Mouse (Mus musculus) liver (tissue): ENCODE measurements at regions not wholly inside any gene's neighbourhood (a gene's known extent, or its start where the extent isn't known, plus 50 kb on each side); places are given as distances from the start of the nearest gene placed in this dataset.

ENCODE experiments used
- DNase-seq: peaks from one replicate; pipeline ENCODE4 v3.0.0-alpha.2; 2020; ENCODE audit warnings: mixed read lengths

GRCm38 (mm10) chr11:18399561-18399960 is 445.9 kb upstream of the Etaa1 start:
- DNase-seq = no peak

GRCm38 (mm10) chr11:18396397-18396796 is 442.7 kb upstream of the Etaa1 start:
- no peak for DNase-seq

DNA sequence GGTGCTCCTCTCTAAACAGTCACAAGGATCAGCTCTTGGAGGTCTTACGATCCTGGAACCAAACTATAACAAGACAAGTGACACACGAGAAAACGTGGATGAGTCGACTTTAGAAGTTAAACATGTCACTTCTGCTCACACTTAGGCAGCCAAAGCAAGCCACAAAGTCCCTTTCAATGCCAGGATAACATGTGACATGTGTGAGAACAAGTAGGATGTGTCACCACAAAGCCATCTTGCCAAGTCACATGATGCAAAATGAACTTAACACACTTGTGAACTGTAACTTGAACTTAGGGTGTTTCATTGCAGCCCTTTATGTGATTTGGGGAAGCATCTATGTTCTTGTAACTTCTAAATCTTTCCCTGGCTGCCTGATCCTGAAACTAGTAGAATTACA is 442.0 kb upstream of the Etaa1 start:
- DNase-seq = no peak

GRCm38 (mm10) chr11:18372813-18373332 is 419.2 kb upstream of the Etaa1 start:
- no peak for DNase-seq

GRCm38 (mm10) chr11:18371304-18371703 is 417.6 kb upstream of the Etaa1 start:
- DNase-seq = no peak

GRCm38 (mm10) chr11:18370861-18371260 is 417.2 kb upstream of the Etaa1 start:
- no peak for DNase-seq

DNA sequence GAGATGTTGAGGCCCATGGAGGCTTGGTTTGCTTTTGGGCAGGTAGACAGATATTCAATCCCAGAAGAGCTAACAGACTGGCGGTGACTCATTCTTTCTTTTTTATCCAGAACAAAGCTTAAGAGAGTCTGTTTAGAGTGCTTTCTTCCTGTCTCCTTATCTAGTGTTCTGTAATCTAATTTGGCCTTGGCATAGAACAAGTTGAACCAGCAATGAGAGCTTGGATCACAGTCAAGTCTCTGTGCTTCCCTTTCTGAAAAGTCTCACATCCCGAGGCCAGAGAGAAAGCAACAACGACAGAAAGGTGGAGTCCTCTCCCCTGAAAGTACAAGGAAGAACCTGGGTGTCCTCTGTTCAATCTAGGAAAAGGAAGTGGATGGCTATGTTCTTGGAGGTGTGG is 401.2 kb upstream of the Etaa1 start:
- DNase-seq = no peak

DNA sequence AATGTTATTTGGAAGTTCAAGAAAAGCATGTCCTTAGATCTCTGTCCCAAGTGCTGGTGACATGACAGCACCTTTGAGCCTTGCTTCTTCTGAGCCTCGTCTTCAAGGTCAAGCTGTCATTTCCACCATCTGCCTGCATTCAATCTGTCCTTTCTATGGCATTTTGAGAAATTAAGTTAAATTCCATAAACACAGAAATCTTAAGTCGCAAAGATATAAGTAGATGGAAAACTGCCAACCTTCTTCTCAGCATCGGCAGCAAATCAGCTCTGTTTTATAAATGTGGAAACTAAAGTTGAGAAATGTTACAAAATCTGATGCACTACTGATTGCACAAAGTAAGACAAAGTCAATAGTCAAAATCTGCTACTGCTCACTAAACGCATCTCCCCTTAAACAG is 400.5 kb upstream of the Etaa1 start:
- DNase-seq = no peak

DNA sequence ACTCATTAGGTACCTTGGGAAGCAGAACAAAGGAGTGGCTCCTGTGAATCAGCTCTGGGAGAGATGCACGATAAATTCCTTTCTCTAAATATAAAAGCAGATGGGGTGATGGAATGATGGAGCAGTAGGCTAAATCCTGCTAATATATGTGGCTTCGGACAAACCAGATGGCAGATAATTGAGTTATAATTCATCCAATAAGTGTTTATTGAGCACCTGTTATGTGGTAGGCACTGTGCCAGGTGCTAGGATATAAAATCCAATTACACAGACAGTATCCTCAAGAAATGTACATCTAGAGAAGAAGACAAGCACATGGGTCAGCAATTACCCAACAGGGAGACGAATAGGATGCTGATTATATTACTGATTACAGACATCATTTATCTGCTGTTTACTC is 394.2 kb upstream of the Etaa1 start:
- DNase-seq = no peak

GRCm38 (mm10) chr11:18313510-18314301 is 360.0 kb upstream of the Etaa1 start:
- no peak for DNase-seq

- DNase-seq = peak; percentile 6
Observed at GRCm38 (mm10) chr11:18296194-18297125, 342.8 kb upstream of the Etaa1 start.

DNA sequence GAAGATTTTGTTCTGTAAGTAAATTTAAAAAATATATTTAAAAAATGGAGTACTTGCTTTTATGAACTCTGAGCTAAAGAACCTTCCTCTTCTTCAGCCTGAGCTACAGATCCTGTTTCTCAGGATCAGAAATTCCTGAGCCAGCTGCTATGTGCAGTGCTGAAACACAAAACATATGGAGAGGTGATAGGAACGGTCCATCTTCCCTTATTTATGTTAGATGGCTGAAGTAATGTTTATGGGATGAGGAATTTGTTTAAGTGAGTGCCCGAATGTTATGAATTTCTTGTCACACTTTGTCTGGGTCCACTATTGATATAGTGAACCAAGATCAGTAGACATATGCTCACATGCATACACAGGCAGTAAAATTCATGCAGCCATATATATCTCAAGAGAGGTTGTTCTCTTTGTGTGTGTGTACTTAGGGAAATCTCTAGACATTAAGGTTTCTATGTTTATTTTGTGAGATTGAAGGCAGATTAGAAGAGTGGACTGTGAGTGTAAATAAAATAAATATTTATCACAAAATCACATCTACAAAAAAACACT is 325.0 kb upstream of the Etaa1 start:
- no peak for DNase-seq

DNA sequence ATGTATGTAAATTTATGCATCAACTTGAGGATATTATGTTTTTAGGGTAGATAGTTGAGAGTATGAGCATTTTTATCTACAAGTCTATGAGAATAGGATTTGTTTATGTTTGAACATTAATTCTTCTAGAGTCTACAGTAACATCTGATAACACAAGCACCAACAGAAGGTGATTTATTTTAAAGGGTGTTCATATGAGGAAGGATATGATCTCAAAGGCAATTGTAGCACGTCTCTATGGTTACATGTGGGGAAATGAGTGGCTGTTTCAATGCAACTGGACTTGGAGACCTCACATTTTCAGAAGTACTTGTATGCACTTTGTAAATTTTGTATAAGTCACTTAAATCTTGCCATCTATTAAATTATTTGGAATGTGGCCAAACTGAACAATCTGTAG is 318.7 kb upstream of the Etaa1 start:
- DNase-seq = no peak

DNA sequence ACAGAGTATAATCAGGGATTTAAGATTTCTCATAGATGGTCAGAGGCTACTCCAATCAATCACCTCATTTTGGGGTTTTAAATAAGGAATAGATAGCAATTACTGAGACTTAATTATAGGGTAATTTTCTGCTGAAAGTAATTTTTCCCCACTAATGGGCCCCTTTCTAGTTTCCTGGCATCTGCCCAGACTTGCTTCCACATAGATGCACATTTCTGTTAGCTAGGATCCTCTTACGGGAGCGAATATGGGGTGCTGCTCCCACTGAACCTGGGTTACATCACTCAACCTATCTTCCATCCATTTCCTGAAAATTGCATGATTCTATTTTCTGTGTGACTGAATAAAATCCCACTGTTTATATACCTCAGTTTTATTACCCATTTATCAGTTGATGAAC is 312.5 kb upstream of the Etaa1 start:
- DNase-seq = no peak

GRCm38 (mm10) chr11:18262901-18263300 is 309.2 kb upstream of the Etaa1 start:
- no peak for DNase-seq

- no peak for DNase-seq
Observed at GRCm38 (mm10) chr11:18249236-18249635, 295.6 kb upstream of the Etaa1 start.

- no peak for DNase-seq
Observed at GRCm38 (mm10) chr11:18216762-18217161, 263.1 kb upstream of the Etaa1 start.

DNA sequence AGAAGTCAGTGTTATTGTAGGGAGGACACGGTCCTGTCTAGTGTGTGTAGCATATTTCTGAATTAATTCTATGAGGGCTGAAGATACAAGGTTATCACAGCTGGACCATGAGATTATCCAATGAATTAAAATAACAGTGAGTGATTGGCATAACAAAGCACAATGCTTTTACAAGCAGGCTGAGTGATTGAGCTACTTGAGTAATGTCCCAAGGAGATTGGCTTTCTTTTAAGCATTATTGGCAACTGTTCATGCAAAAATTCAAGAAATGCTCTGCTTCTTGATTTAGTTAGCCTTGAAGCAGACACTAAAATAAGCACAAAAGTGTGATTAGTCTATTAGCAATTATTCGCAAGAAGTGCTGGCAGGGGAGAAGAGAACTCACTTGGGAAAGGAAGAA is 219.4 kb upstream of the Etaa1 start:
- DNase-seq = no peak

GRCm38 (mm10) chr11:18171207-18171776 is 217.6 kb upstream of the Etaa1 start:
- DNase-seq = no peak

- no peak for DNase-seq
Observed at GRCm38 (mm10) chr11:18165609-18166347, 212.1 kb upstream of the Etaa1 start.

GRCm38 (mm10) chr11:18164025-18164423 is 210.3 kb upstream of the Etaa1 start:
- DNase-seq = no peak
